Mouse (Mus musculus) ovary, adult 18-20 months (tissue): ENCODE measurements at regions not wholly inside any gene's neighbourhood (a gene's known extent, or its start where the extent isn't known, plus 50 kb on each side); places are given as distances from the start of the nearest gene placed in this dataset.
A peak's percentile ranks its signal among the peaks of the same experiment; 100 is the strongest.
"Not testable (repeated sequence)": the region's sequence is repeated elsewhere in the genome, so short reads cannot be mapped to it uniquely, and the experiment has no call there.

ENCODE experiments used
- DNase-seq: peaks from one replicate; pipeline ENCODE4 v3.0.0; 2022; ENCODE audit warnings: low spot score, mixed read lengths

DNA sequence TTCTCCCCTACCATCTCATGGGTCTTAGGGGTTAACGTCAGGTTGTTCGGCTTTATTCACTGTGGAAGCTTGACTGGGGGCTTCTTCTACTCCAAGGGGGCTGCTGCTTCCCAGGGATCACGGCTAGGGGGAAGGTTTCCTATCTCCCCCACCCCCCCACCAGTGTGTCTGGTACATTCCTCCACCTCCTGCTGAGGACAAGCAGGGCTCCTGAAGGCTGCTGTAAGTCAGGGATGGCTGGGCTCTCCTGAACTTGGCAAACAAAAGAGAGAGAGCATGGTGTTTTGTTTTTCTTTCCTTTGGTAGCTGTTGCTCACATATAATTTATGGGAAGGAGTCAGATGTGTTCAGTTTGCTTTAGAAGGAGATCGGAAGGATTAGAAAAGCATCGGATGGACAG is 54.7 kb upstream of the Commd3 start:
- DNase-seq = no peak

DNA sequence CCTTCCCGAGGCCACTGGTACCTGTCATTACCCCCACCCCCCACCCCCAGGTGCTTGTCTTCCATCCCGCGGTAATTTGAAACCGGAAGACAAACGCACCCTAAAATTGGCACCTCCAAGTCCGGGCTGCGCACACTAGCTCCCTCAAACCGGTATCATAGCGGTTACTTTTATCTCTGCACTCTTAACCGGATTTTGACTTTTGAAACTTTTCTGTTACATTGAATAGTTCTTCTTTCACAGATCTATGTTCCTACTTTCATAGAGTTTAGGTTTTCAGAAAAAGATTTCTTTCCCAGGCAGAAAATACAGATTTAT is 62.4 kb upstream of the Commd3 start:
- no peak for DNase-seq

DNA sequence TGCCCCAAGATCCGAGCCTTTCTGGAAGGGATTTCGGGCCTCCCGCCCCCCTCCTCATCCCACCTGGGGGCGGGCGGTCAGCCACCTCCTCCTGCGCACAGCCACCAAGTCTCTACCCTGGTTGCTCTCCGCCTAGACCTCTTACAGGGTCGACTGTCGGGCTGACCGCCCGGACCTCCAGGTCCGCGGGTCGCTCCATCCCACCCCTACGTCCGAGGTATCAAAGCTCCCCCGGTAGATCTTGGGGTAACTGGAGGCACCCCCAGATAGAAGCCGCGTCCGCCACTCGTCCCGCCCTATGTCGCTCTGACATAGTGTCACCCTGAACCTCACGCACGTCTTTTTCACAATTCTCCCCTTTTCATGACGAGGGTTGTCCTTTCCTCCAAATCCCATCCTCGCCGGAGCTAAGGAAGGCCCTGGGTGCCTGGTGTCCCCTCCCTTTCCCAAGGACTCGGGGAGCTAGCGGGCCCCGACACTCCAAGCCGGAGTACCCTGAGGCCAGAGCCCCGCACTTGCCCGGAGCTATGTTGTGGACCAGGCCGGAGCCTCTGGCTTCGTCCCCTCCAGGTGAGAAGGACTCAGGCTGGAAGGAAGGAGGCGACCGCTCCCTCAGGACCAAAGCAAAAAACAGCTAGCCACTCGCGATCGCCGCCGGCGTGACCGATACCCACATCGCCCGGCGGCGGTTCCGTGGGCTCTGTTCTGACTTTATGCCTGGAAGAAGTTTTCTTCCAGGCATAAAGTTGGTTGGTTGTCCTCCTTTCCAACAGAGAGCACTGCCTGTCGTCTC is 62.9 kb upstream of the Commd3 start:
- no peak for DNase-seq

DNA sequence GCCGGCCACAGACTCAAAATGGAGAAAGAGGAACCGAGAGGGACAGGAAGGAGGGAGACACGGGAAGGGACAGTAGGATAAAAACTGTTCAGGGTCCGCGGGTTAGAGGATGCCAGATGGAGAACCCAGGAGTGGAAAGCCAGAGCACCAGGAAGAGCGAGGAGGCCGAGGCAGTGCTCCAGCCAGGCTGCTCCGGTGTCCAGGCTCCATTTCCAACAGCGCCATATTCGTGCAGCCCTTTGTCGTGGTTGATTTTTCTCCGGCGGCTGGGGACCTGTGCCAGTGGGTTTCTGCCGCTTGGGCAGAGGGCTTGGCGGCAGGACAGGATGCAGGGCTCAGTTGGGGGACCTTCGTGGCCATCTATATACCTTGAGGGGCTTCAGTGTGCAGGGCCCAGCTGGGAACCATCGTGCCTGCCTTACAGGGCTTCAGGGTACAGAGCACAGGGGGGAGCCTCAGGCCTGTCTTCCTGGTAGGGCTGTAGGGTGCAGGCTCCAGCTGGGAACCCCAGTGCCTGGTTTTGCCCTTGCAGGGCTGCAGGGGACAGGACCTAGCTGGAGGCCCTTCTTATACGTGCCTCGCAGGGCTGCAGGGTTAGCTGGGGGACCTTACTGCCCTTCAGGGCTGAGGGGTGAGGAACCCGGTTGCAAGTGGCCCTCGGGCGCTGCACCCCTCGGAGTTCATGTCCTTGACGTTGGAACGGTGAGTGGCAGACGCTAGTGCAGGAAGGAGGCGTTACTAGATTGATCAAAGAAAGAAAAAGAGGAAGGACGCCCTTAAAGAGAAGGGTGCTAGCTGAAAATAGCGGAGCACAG is 63.7 kb upstream of the Commd3 start:
- DNase-seq = no peak

DNA sequence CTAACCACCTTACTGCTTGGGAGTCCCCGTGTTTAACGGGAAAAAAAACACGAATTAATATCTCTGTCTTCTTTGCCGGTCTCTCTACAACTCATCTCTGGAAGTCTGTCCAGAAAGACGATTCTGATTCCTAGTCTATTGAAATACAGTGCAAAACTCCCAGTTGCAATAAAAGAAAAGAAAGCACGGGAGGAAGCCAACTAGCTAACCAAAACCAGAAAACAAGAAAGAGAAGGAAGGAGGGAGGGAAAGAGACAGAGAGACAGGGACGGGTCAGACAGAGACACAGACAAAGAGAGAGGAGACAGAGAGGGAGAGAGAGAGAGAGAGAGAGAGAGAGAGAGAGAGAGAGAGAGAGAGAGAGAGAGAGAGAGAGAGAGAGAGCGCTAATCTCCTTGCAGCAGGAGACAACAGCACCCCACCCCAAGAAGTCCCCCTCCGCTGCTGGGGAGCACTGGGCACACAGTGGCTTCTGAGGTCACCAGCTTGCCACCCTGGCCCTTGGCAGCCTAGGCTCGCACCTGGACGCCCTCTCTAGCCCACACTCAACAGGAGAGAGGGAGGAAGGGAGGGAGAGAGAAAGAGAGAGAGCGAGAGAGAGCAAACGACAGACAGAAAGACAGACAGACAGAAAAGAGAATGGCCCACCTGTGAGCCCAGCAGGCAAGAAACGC is 64.5 kb upstream of the Commd3 start:
- DNase-seq = no peak

DNA sequence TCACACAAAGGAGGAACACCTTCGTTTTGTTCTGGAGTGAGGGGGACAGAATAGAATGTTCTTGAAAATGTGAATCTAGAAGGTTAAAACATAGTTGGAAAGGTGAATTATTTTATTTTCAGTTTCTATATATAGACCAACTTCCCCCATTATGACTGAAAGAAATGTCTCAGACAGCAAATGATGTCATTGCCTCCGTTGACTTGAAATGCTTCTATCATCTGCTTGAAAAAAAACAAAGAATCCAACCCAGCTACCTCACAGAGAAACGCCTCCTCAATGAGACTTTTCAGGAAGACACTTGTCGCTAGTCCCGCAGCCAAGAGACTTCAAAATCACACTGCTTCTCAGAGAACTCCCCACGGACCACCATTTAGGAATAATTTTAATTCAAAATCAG is 65.1 kb upstream of the Commd3 start:
- DNase-seq = no peak

DNA sequence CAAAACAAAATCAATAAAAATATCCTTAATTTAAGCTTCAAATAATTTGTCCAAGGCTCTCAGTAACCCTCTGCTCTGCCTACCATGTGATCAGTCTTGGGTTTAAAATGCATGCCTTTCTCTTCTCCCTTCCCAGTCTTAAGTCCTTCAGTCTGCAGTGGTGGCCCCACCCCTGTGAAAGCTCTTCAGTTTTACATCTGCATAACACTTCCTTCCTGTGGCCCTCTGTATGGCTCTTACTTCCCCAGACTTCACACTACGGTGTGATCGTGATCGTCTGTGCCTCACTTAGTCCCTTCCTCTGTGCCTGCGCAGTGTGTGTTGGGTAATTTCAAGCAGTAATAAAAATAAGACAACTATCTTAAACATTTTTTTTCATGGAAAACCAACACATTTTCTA is 80.0 kb upstream of the Commd3 start:
- DNase-seq = no peak

DNA sequence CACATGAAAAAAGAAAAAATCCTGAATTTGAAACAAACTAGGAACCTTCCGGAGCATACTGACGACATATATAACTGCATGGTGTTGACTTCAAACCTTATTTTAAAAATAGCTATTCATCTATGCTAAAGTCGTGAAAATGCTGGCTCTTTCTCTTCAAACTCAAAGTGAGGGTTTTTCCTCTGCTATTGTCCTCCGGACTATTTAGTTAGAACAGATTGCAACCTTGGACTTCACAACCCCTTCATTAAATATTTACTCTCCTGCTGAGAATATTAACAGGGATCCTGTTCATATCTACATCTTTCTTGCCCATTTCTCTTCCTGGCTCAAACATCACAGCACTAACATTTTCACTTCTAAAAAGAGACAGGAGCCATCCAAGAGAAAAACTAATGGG is 84.0 kb upstream of the Commd3 start:
- no peak for DNase-seq

DNA sequence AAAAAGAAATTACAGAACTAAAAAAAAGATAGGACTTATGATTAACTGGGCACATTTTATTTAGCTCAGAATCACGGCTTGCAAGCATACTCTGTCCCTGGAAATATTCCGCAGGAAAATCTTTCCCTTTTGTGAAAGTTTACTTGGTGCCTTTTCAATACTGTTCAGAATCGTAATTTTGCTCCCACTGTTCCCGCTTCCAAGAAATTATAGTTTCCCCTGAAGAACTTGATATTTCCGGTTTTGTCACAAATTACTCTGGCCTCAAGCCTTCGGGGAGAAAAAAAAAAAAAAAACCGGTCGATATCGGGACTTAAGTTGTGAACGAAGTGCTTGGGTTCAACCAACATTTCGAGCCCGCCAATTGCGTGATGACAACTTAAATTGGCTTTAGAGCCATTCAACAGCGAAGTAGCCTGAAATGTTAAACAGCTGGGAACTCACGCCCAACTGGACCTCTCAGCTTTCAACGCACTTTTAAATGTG is 84.4 kb upstream of the Commd3 start:
- DNase-seq = no peak

DNA sequence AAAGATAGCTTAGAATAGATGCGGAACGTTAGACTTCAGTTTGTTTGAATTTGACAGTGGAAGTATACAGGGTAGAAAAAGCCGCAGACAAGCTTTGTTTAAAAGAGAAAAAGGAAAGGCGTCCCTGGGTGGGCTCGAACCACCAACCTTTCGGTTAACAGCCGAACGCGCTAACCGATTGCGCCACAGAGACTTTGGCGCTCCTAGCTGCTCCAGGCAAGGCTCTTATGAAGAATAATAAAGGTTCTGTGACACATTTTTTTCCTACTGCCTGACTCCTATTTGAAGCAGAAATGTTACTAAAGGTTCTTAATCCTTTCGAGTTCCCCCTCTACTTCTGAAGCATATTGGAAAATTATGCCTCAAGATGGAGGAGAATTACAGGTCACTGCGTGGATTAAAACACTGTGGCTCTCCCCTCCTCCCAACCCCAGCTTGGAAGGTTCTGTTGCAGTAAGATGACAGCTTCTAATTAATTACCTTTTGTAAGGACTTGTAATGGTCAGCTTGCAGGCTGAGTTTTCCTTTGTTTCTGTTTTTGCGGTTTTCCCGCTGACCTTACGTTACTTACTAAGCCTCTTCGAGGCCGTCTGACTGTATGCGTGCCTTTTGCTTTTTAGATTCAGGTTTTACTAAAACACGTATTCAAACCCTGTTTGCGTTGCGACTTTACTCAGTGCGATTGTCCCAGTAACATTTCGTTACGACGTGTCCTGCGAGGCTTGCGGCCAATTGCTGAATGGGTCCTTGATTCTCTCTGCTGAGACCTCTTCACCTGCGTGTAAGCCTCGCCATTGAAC is 85.1 kb upstream of the Commd3 start:
- peak; percentile 63 for DNase-seq

DNA sequence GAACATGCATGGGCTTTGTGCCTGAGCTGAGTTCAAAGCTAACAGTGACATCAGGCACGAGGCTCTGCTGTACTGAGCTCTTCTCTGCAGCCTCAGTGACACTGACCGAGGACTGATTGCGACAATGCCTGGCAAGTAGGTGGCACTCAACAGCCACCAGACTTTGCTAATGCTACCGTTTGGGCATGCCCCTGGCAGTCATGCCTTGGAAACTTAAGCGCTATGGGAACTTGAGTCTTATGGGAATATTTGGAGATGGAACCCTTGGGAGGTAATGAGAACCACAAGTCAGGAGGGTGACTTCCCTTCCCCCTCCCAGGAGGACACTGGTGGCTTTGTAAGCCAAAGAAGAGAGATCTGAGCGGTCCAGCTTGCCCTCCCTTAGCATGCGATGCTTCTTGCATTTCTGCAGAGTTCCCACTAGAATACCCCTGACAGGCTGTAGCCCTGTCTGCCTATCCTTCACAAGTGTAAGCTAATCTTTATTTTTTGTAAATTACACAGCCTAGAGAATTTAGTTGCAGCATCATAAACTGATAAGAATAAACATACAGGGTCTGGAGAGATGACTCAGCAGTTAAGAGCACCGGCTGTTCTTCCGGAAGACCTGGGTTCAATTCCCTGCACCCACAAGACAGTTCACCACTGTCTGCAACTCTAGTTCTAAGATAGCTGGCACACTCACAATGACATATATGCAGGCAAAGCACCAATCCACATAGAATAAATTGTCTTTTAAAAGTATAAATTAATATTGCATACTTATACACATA is 86.4 kb upstream of the Commd3 start:
- DNase-seq = no peak

DNA sequence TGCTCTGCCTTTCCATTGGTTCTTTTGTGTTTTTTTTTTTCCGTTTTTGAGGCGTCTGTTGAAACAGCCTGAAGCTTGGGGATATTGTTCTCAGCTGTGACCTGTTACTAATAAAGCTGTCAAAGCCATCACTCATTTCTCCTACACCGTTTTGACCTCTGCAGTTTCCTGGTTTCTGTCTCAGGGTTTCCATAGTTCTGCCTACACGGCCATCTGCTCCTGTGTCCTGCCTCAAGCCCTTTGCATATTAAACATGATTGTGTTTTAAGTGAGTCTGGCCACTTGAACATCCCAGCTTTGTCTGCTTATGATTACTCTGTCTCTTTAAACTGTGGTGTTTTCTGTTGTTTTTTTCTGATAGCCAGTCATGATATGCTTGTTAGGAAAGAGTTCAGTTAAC is 114.1 kb upstream of the Commd3 start:
- DNase-seq = no peak

DNA sequence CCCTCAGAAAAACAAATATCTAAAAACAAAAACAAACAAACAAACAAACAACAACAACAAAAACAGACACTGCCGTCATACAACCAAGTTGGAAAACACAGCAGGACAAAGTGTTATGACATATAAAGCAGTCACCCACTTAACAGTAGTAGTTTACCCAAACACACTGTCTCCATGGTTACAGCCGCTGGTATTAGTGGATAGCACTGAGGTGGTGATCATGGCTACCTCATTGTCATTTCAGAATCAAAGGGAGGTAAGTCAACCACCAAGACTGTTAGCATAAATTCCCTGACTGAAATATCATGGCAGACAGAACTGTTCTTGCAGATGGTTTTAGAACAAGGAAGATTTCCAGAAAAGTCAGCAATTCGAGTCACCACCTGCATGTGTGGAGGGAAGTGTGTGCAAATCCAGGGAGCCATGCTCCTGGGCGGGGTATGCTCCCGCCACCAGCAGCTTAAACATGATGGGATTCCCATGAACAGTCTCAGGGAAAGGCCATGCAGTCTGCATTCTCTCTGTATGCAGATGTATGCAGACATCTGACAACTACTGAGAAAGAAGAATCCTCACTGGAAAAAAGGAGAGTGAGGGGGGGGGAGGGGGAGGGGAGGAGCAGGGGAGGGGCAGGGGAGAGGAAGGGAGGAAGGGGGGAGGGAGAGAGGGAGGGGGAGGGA is 124.1 kb upstream of the Commd3 start:
- DNase-seq = no peak

DNA sequence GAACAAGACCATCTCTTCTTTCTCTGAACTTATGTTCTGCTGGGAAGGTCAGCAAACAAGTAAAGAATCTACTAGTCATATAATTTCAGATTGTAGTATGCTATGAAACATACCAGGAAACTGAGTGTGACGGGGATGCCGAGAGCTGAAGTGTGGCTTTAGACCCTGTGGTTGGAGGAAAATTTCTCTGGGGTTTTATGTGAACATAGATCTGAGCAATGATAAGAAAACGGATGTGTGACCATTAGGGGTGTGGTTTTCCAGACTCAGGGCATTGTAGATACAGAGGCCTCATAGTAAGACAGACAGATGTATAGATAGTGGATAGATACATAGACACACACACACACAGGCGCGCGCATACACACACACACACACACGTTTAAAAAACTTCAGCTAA is 131.8 kb upstream of the Dnajc1 start:
- DNase-seq = no peak

DNA sequence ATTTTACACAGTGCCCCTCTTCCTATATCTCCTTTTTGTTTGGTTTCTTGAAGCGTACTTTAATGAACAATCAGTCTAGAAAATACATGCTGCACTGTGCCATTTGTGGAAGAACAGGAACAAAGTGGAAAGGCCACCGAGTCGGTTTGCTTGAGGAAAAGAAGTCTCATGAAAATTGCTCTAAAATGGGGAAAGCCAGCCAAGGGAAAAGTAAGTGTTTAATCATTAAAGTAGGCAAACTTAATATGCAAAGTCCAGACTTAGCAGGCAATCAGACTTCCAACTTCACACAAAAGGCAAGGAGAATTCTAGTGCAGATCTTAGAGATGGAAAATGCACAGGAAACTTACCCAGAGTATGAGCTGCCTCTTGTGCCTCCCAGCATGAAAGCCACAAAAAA is 131.3 kb upstream of the Dnajc1 start:
- no peak for DNase-seq

DNA sequence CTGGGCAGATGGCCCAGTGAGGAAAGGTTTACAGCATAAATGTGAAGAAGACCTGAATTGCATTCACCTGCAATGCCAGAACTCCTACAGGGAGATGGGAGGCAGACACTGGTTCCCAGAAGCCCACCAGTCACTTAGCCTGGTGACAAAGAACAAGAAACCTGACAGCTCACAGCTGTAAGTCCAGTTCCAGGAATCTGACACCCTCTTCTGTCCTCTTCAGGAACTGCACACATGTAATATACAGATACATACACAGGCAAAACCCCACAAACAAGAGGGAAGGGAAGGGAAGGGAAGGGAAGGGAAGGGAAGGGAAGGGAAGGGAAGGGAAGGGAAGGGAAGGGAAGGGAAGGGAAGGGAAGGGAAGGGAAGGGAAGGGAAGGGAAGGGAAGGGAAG is 120.8 kb upstream of the Dnajc1 start:
- DNase-seq = no peak

DNA sequence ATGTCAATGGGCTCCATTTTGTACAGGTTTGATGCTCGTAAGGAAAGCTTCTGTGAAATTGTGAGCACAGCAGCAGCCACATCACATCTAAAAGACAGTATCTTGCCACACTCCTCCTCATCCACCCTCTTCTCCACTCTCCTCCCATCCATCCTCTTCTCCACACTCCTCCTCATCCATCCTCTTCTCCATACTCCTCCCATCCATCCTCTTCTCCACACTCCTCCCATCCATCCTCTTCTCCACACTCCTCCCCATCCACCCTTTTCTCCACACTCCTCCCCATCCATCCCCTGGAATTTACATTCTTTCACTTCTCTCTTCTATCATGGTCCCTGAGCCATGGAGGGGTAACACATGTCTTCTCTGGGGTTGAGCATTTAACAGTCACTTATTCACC is 116.7 kb upstream of the Dnajc1 start:
- DNase-seq = no peak

DNA sequence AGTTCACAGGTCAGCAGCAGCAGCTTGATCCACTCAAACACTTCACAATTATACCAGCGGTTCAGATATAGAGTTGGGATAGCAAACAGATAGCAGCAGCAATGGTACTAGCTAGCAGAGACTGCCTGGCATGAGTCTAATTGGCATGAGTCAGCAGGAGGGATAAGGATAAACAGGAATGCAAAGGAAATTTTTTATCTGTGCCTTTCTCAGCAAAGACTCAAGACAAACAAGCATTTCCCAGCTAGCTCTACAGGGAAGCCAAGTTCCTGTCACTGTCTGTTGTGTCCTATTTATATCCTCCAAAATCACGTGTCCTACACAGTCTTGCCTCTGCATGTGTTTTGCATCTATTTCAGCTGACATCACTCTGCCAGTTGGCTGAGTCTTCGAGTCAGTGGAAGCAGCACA is 80.7 kb upstream of the Dnajc1 start:
- no peak for DNase-seq

DNA sequence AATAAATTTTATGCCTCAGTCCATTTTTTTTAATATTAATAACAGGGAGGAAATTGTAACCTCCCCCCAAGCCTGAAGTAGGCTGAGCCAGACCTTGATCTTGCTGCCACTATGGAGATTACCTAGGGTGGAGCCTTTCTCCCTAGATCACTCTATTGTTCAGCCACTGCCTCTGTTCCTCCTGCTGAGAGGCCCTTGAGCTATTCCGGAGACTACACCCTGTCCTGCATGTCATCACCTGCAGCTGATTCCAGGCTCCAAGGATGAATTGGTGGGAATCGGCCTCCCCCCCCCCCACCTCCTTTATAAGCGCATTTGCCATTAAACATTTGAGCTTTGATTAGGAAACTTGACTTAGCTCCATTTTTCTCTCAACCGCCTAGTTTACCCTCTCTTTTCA is 68.3 kb upstream of the Dnajc1 start:
- no peak for DNase-seq

DNA sequence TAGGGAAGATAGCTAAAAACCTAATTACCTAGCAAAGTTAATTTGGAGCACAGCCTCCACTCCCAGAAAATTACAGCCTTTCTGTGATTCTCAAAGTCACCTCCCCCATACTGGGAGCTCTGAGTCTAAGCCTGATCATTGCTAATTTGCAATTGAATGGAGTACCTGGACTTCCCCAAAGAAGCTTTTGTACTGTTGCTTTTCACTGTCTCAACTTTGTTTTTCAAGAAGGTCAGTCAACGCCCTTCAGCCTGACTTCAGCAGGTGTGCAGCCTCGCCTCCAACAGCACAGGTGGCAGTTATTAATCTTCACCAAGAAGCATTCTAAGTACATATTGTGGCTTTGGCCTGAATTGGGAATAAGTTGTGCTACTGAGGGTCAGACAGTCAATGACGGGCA is 67.7 kb upstream of the Dnajc1 start:
- DNase-seq = not testable (repeated sequence)

DNA sequence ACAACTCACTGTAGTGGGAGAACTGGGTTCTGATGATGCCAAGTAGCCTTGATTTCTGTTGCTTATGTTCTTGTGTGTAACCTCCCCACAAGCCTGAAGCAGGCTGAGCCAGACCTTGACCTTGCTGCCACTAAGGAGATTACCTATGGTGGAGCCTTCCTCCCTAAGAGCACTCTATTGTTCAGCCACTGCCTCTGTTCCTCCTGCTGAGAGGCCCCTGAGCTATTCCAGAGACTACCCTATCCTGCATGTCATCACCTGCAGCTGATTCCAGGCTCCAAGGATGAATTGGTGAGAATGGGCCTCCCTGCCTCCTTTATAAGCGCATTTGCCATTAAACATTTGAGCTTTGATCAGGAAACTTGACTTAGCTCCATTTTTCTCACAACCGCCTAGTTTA is 60.8 kb upstream of the Dnajc1 start:
- not testable (repeated sequence) for DNase-seq
